Mouse (Mus musculus): Measurements from ENCODE around the gene Vegfa.

The Vegfa gene

GRCm38 (mm10) chr17:46027066-46027917 is 4.9 kb downstream of the Vegfa start:
- DNase-seq (ENCODE audit: low spot score in 2 of 2): peak; percentile 47 to 76

GRCm38 (mm10) chr17:46025927-46026668 is 6.1 kb downstream of the Vegfa start:
- DNase-seq (ENCODE audit: low spot score in 2 of 2): no peak

DNA sequence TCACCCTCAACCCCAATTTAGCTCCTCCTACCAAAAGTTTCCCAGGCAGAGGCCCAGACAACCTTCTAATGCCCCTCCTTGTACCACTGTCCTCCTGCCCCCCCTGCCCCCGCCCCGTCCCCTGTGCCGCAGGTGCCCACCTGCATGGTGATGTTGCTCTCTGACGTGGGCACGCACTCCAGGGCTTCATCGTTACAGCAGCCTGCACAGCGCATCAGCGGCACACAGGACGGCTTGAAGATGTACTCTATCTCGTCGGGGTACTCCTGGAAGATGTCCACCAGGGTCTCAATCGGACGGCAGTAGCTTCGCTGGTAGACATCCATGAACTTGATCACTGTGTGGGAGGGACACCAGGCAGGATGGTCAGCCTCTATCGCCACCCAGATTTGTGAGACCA is 7.0 kb downstream of the Vegfa start:
- no peak for DNase-seq (ENCODE audit: low spot score in 2 of 2)

GRCm38 (mm10) chr17:46024192-46024591 is 8.0 kb downstream of the Vegfa start:
- DNase-seq (ENCODE audit: low spot score in 2 of 2): no peak

GRCm38 (mm10) chr17:46023572-46023971 is 8.6 kb downstream of the Vegfa start:
- no peak for DNase-seq (ENCODE audit: low spot score in 2 of 2)

GRCm38 (mm10) chr17:46022934-46023333 is 9.2 kb downstream of the Vegfa start:
- DNase-seq (ENCODE audit: low spot score in 2 of 2): no peak

- DNase-seq (ENCODE audit: low spot score in 2 of 2): no peak
These were observed 9.7 kb downstream of the Vegfa start for GRCm38 (mm10) chr17:46022427-46022826.

DNA sequence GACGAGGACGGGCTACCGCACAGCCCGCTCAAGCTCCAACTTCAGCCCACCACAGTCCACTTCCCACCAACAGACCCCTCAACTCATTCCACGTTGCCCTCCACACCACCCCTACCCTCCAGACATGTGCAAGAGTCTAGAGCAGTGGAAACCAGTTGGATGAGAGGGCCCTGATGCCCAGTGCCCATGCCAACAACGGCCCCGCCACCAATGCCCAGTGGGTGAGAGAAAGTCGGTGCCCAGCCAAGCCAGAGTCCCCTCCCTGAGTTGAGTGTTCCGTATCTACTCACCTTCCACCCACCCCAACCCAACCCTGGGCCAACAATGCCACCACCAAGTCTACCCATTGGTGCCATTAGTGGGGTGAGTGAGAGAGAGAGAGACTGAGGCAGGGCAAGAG is 10.4 kb downstream of the Vegfa start:
- no peak for DNase-seq (ENCODE audit: low spot score in 2 of 2)

DNA sequence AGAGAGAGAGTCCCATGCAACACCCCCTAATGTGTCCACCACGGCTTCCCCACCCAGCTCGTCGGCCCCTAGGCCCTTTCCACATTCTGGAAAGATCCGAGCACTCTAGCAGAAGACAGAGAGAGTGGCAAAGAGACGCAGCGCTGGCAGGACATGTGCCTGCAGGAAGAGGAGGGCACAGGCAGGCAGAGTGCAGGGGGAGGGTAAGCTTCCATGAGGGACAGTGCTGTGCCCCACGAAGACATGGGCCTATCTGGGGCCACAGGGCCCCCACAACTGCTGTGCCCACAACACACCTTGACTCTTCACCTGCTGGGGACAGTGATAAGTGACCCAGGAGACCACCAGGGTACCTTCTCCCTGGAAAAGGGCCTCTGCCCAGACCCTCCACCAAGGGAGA is 11.0 kb downstream of the Vegfa start:
- no peak for DNase-seq (ENCODE audit: low spot score in 2 of 2)

- DNase-seq (ENCODE audit: low spot score in 2 of 2): no peak
These were observed 11.6 kb downstream of the Vegfa start for GRCm38 (mm10) chr17:46020579-46020978.

DNA sequence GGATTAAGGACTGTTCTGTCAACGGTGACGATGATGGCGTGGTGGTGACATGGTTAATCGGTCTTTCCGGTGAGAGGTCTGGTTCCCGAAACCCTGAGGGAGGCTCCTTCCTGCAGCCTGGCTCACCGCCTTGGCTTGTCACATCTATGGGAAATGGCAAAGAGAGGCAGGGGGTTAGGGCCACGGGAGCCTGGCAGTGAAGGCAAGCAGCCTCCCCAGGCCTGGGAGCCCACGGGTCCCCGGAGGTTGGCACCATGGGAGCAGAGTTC is 13.5 kb downstream of the Vegfa start:
- no peak for DNase-seq (ENCODE audit: low spot score in 2 of 2)

- no peak for DNase-seq (ENCODE audit: low spot score in 2 of 2)
These were observed 14.0 kb downstream of the Vegfa start for GRCm38 (mm10) chr17:46017946-46018735.

DNA sequence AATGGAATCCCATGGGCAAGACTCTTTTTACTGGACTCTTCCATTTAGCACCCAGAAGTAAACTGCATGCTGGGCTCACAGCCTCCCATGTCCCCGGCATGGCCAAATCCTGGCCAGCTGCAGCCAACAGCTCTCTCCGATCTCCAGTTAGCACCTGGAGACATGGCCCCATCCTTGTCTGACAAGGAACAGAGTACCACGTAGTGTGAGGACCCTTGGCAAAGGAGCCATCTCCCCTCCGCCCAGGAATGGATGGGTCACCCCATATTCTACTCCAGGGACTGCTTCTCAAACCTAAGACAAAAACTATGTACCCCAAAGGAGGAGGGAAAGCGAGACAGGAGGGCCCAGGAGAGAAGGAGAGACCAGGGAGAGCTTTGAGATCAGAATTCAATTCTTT is 15.6 kb downstream of the Vegfa start:
- no peak for DNase-seq (ENCODE audit: low spot score in 2 of 2)

- no peak for DNase-seq (ENCODE audit: low spot score in 2 of 2)
These were observed 16.2 kb downstream of the Vegfa start for GRCm38 (mm10) chr17:46015967-46016366.

GRCm38 (mm10) chr17:46014935-46015334 is 17.2 kb downstream of the Vegfa start:
- DNase-seq (ENCODE audit: low spot score in 2 of 2): no peak

GRCm38 (mm10) chr17:46013549-46013948 is 18.6 kb downstream of the Vegfa start:
- DNase-seq (ENCODE audit: low spot score in 2 of 2): no peak

- no peak for DNase-seq (ENCODE audit: low spot score in 2 of 2)
These were observed 20.0 kb downstream of the Vegfa start for GRCm38 (mm10) chr17:46012211-46012610.

- DNase-seq (ENCODE audit: low spot score in 2 of 2): no peak
These were observed 21.7 kb downstream of the Vegfa start for GRCm38 (mm10) chr17:46010462-46010861.

DNA sequence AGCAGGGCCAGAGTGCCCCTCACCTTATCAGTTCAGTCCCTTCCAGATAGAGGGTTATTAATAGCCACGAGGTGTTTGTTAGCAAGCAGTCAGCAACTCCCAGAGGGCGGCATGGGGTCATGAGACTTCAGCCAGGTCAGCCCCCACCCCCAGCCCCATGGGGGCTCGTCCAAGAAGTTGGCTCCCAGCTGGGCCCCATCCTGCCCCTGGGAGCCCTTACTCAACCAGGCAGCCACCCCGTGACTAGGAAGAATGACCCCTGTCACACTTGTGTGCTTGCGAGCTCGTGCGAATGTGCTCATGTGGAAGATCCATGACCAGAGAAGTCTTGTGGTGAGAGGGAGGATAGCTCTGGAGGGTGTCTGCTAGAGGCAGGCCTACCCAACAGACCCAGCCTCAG is 23.0 kb downstream of the Vegfa start:
- no peak for DNase-seq (ENCODE audit: low spot score in 2 of 2)

GRCm38 (mm10) chr17:46005458-46005857 is 26.7 kb downstream of the Vegfa start:
- no peak for DNase-seq (ENCODE audit: low spot score in 2 of 2)

DNA sequence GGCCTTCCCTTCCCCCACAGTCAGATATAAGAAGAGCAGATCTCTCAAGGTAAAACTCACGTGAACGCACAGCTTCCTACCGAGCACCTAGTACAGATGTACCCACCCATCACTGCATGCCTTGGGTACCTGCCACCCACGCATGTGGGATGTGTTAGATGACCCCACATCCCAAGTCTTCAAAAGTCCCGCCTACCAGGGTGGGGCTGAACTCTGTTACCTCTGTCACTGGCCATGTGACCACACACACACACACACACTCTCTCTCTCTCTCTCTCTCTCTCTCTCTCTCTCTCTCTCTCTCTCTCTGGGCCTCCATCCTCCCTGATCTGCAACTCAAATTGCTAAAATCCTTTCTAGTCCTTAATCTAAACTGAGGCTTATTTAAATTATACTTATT is 27.7 kb downstream of the Vegfa start:
- DNase-seq (ENCODE audit: low spot score in 2 of 2): no peak

DNA sequence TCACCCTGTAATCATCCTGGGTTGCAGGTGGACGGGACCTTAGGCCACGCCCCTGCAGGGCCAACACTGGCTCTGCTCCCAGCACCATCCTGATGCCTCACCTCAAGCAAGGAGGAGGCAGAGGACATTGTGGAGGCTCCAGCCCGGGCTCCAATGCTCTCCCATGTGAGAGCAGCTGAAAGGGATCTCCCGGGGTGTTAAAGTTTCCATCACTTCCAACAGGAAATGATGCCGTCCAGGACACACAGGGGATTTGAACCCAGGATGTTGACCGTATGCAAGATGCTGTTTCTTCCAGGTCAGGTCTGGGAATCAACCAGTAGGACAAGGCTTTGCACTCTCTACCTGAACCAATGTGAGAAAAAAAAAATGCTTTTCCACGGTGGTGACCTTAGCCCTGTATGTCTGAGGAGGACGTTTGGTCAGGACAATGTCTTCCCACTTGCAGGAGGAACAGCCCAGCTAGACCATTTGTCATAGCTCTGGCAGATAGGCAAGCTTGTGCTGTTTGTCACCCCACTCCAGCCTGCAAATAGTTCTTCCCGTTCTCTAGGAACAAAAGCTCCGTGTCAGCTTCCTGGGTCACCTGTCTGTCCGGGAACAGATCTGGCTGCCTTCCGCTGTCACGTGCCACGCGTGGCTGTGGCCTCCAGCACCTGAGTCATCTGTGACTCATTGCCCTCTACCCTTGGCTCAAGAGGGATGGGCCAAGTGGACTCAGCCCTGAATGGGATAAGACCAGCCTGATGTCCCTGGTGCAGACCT is 28.3 kb downstream of the Vegfa start:
- no peak for DNase-seq (ENCODE audit: low spot score in 2 of 2)
